Mouse (Mus musculus) urinary bladder, postnatal 4 days (tissue): ENCODE data around the gene Rpa1.
"Not testable (repeated sequence)": the region's sequence is repeated elsewhere in the genome, so short reads cannot be mapped to it uniquely, and the experiment has no call there.

Experiments used
- DNase-seq, 2 experiments: peaks; one replicate each; pipeline ENCODE4 v3.0.0; 2021 to 2022; ENCODE audit warnings: low spot score in 2 of 2

Gene Rpa1

GRCm38 (mm10) chr11:75319246-75319645, 28.9 kb downstream of the Rpa1 start:
- DNase-seq: no peak

- DNase-seq: no peak
These were observed 29.5 kb downstream of the Rpa1 start for GRCm38 (mm10) chr11:75318351-75319221.

- DNase-seq: no peak
These were observed 34.3 kb downstream of the Rpa1 start for GRCm38 (mm10) chr11:75313834-75314233.

GRCm38 (mm10) chr11:75311751-75312150, 36.4 kb downstream of the Rpa1 start:
- DNase-seq: no peak

- DNase-seq: no peak
These were observed 37.3 kb downstream of the Rpa1 start for GRCm38 (mm10) chr11:75310813-75311212.

GRCm38 (mm10) chr11:75308650-75309049, 39.5 kb downstream of the Rpa1 start:
- no peak for DNase-seq

- DNase-seq: no peak
These were observed 43.3 kb downstream of the Rpa1 start for GRCm38 (mm10) chr11:75304797-75305196.

- DNase-seq: no peak
These were observed 47.2 kb downstream of the Rpa1 start for GRCm38 (mm10) chr11:75300954-75301353.

- no peak for DNase-seq
These were observed 48.3 kb downstream of the Rpa1 start for GRCm38 (mm10) chr11:75299786-75300185.

- no peak for DNase-seq
These were observed 49.6 kb downstream of the Rpa1 start for GRCm38 (mm10) chr11:75298491-75298890.

GRCm38 (mm10) chr11:75297631-75298030, 50.5 kb downstream of the Rpa1 start:
- no peak for DNase-seq

- DNase-seq: no peak
These were observed 51.6 kb downstream of the Rpa1 start for GRCm38 (mm10) chr11:75296406-75297005.

- DNase-seq: not testable (repeated sequence)
These were observed 52.6 kb downstream of the Rpa1 start for GRCm38 (mm10) chr11:75295534-75295933.

- no peak for DNase-seq
These were observed 53.3 kb downstream of the Rpa1 start for GRCm38 (mm10) chr11:75294862-75295261.

GRCm38 (mm10) chr11:75293852-75294361, 54.2 kb downstream of the Rpa1 start:
- no peak for DNase-seq

- no peak for DNase-seq
These were observed 55.8 kb downstream of the Rpa1 start for GRCm38 (mm10) chr11:75292281-75292680.

GRCm38 (mm10) chr11:75291389-75292215, 56.5 kb downstream of the Rpa1 start:
- no peak for DNase-seq

- peak; percentile 75 to 83 for DNase-seq
These were observed 57.4 kb downstream of the Rpa1 start for GRCm38 (mm10) chr11:75290566-75291271.

- DNase-seq: no peak
These were observed 59.0 kb downstream of the Rpa1 start for GRCm38 (mm10) chr11:75289120-75289519.

GRCm38 (mm10) chr11:75288517-75288916, 59.6 kb downstream of the Rpa1 start:
- DNase-seq: no peak

GRCm38 (mm10) chr11:75287940-75288339, 60.2 kb downstream of the Rpa1 start:
- no peak for DNase-seq
